Mouse (Mus musculus) liver, embryonic 14.5 days (tissue): ENCODE results near the gene Bin2.

Source experiments
- CTCF ChIP-seq: IDR thresholded peaks from 2 replicates; pipeline ENCODE4 v1.5.1; 2016; ENCODE audit warnings: antibody characterized with exemption, low read depth, control low read depth
- EP300 ChIP-seq: IDR thresholded peaks from 2 replicates; pipeline ENCODE4 v1.6.1; 2016; ENCODE audit warnings: antibody characterized with exemption, low read depth

DNA sequence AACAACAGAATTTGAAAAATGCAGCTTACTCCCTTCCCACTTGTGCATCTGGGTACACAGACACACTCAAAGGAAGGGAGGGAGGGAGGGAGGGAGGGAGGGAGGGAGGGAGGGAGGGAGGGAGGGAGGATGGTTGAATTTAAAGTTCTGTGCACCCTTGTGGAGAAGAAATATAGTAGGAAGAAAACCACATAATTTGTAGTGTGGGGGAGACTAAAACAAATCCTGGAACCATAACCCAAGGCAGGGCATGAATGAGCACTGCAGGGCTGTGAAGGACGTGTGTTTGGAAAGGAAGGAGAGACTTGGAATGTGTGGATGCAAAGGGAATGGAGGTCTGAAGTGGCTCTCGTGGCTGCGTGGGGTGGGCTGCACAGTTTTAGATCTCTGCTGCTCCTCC, 6.1 kb upstream of the Bin2 start:
- no peak for TF ChIP-seq CTCF
- TF ChIP-seq EP300, result no peak
